Mouse (Mus musculus) lung, postnatal 0 days (tissue): Measurements from ENCODE around the gene Rora. TPM values are rescaled to one million over a fixed set of nuclear protein-coding genes. Genes with fewer than 3 reads are reported as not detected.

ENCODE experiments used
- ATAC-seq: fragments of 200-750 bp; cut with Nextera tagmentation; 2 replicates; pipeline ENCODE4 v1.8.0; 2017; ENCODE audit warnings: moderate library complexity
- DNase-seq: peaks from one replicate; pipeline ENCODE4 v3.0.0-alpha.2; 2016; ENCODE audit warnings: low spot score
- H3K27ac ChIP-seq: fragments of 300-500 bp; sonication (generic); 2 replicates; pipeline ENCODE4 v1.5.1; 2014; ENCODE audit warnings: antibody characterized with exemption, mild to moderate bottlenecking, low read length, mixed read lengths
- H3K27me3 ChIP-seq: fragments of 300-500 bp; sonication (generic); replicated peaks from 2 replicates; pipeline ENCODE4 v1.6.1; 2014; ENCODE audit warnings: low read length, mixed read lengths; ENCODE audit not compliant: insufficient read depth
- H3K36me3 ChIP-seq: fragments of 300-500 bp; sonication (generic); 2 replicates; pipeline ENCODE4 v1.6.1; 2014; ENCODE audit warnings: low read length, mixed read lengths; ENCODE audit not compliant: insufficient read depth
- H3K4me1 ChIP-seq: fragments of 300-500 bp; sonication (generic); 2 replicates; pipeline ENCODE4 v1.6.1; 2014; ENCODE audit warnings: antibody characterized with exemption, low read depth, low read length, mixed read lengths; ENCODE audit not compliant: insufficient read depth
- H3K4me2 ChIP-seq: fragments of 300-500 bp; sonication (generic); replicated peaks from 2 replicates; pipeline ENCODE4 v1.6.1; 2014; ENCODE audit warnings: low read depth, mild to moderate bottlenecking, low read length, moderate library complexity, mixed read lengths
- H3K4me3 ChIP-seq: fragments of 300-500 bp; sonication (generic); 2 replicates; pipeline ENCODE4 v1.5.1; 2014; ENCODE audit warnings: low read depth, low read length
- H3K9ac ChIP-seq: fragments of 300-500 bp; sonication (generic); replicated peaks from 2 replicates; pipeline ENCODE4 v1.6.1; 2014; ENCODE audit warnings: low read depth, mild to moderate bottlenecking
- H3K9me3 ChIP-seq: fragments of 300-500 bp; sonication (generic); 2 replicates; pipeline ENCODE4 v1.6.1; 2016; ENCODE audit warnings: low read length, mixed read lengths
- CTCF ChIP-seq: IDR thresholded peaks from 2 replicates; pipeline ENCODE4 v1.5.1; 2016; ENCODE audit warnings: antibody characterized with exemption, mild to moderate bottlenecking
- EP300 ChIP-seq: IDR thresholded peaks from 2 replicates; pipeline ENCODE4 v1.6.1; 2016; ENCODE audit warnings: antibody characterized with exemption, mild to moderate bottlenecking, control low read depth
- WGBS: fragments of 180-500 bp; shearing (Covaris S2); extraction: QIAGEN DNeasy Blood & Tissue Kit; methylation state at CpG from one replicate; pipeline ENCODE4 v1.1.7; 2014; 5-methylcytosine and 5-hydroxymethylcytosine counted together
- polyA plus RNA-seq: library from polyadenylated mRNA; unstranded; fragments of >200 nt; fragmentation: Nextera tagmentation; extraction: Ambion mirVana; gene quantifications from 2 replicates; pipeline ENCODE4 v1.2.1, GENCODE M21; 2015

The Rora gene
- polyA plus RNA-seq, 1 experiment from 2014 or later, result 18.8 TPM

GRCm38 (mm10) chr9:68899525-68900222, 246.1 kb downstream of the Rora start:
- no peaks in the 10 kb centered on the region for H3K36me3 ChIP-seq
- no peaks in the 10 kb centered on the region for H3K9me3 ChIP-seq
- no peaks in the 10 kb centered on the region for H3K4me1 ChIP-seq
- H3K4me3 ChIP-seq, result no peak overlapping the region
- 79% methylated on average over 5 of the region's 5 CpGs for WGBS
- H3K9ac ChIP-seq, result no peak overlapping the region
- DNase-seq (no peak), ATAC-seq (no peak)
- TF ChIP-seq EP300 (no peak), CTCF (peak; percentile 44)
- no peaks in the 10 kb centered on the region for H3K27me3 ChIP-seq
- no peak overlapping the region for H3K27ac ChIP-seq
- H3K4me2 ChIP-seq, result no peak overlapping the region

DNA sequence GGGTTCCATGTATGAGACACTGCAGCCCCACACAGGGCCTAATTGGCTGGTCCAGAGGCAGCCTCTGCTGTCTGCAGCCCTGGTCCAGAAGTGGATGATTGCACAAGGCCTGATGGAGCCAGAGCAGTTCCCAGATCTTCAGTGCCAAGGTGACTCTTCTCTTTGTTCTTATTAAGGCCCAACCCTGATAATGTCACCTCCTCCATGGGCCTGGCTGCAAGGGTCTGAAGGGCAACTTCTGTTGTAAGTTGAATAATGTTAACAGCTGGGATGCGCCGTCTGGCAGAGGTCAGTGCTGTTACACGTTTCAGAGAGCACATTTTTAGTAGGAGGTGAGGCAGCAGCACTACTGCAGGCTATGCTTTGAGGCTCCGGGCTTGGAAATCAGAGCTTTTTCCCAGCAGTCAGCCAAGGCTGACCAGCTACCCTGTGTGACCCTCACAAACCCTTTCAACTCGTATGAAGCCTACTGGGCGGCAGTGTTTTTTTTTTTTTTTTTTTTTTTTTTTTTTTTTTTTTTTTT, 252.8 kb downstream of the Rora start:
- no peaks in the 10 kb centered on the region for H3K27me3 ChIP-seq
- ATAC-seq, result no peak
- H3K9ac ChIP-seq, result no peak overlapping the region
- no peak overlapping the region for H3K4me3 ChIP-seq
- 66% methylated on average over 6 of the region's 6 CpGs for WGBS
- no peaks in the 10 kb centered on the region for H3K36me3 ChIP-seq
- no peak overlapping the region for H3K27ac ChIP-seq
- H3K4me2 ChIP-seq, result no peak overlapping the region
- no peak for DNase-seq
- H3K4me1 ChIP-seq, result no peaks in the 10 kb centered on the region
- TF ChIP-seq EP300, result no peak
- no peak for TF ChIP-seq CTCF
- no peaks in the 10 kb centered on the region for H3K9me3 ChIP-seq

- 42% methylated on average over 8 of the region's 8 CpGs for WGBS
- no peak overlapping the region for H3K4me3 ChIP-seq
- peak; percentile 42 for DNase-seq
- no peak overlapping the region for H3K27ac ChIP-seq
- H3K36me3 ChIP-seq, result no peaks in the 10 kb centered on the region
- H3K4me1 ChIP-seq, result no peaks in the 10 kb centered on the region
- no peaks in the 10 kb centered on the region for H3K9me3 ChIP-seq
- ATAC-seq, result peak; percentile 80
- no peak overlapping the region for H3K4me2 ChIP-seq
- TF ChIP-seq EP300 (0 out of 2 replicates have a peak, but pooled peaks have one; percentile 52), CTCF (no peak)
- H3K9ac ChIP-seq, result no peak overlapping the region
- no peaks in the 10 kb centered on the region for H3K27me3 ChIP-seq
Measured at GRCm38 (mm10) chr9:68912483-68913151, 259.0 kb downstream of the Rora start.

DNA sequence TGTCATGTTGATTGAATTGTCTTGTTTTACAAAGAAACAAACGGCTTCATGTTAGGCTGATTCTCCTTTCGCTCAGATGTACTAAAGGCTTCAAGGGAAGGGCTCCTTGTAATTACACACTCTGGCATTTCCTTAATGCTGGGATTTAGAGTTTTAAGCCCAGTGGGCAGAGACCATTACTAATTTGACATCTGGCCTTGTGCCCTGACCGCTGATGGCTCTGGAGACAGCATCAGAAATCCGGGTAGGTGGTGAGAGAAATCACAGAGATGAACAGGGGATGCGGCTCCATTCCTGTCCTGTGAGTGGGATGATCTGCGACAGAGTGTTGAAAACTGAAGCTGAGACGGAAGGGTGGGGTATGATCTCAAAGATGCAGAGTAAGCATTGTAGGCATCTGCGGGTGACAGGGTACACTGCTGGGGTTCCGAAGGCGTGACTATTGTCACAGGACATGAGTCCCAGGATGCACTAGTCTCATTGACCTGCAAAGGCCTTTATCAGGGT, 259.7 kb downstream of the Rora start:
- Histone ChIP-seq H3K4me1 (no peaks in the 10 kb centered on the region), H3K9me3 (no peaks in the 10 kb centered on the region), H3K27me3 (no peaks in the 10 kb centered on the region), H3K4me2 (no peak overlapping the region), H3K4me3 (no peak overlapping the region), H3K27ac (no peak overlapping the region), H3K9ac (no peak overlapping the region), H3K36me3 (no peaks in the 10 kb centered on the region)
- ATAC-seq, result no peak
- 79% methylated on average over 10 of the region's 10 CpGs for WGBS
- TF ChIP-seq CTCF (no peak), EP300 (no peak)
- DNase-seq, result no peak

DNA sequence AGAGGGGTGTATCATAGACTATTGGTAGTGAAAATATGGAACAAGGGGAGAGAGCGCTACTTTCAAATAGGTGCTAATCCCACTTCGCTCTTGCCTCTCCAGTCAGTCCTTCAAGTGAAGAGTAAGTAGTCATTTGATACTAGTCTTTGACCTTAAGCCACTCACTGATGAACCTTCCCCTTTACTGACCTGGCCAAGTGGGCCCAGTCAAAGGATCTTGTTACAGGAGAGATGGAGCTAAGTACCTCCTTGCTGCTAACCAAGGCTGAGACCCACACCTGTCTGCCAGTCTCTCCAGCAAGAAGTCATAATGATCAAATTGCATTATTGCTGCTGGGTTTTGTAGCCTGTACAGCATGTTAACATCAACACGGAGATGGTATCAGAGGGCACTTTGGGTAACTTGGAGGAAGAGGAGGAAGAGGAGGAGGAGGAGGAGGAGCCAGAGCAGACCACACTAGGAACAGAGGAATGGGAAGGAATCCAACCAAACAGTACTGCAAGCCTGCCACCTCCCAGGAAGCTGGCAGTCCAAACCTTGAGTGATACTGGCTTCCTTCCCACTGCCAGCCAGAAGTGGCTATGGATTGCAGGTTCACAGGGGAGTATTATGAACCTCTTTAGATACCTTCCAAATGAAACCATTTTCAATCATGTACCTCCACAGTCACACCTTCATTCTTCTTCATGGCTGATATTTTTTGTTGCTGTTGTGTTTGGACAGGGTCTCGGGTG, 261.1 kb downstream of the Rora start:
- H3K9me3 ChIP-seq, result no peaks in the 10 kb centered on the region
- no peak overlapping the region for H3K4me2 ChIP-seq
- ATAC-seq, result no peak
- H3K4me3 ChIP-seq, result no peak overlapping the region
- DNase-seq, result peak; percentile 24
- H3K27ac ChIP-seq, result no peak overlapping the region
- TF ChIP-seq EP300 (no peak), CTCF (no peak)
- H3K27me3 ChIP-seq, result no peaks in the 10 kb centered on the region
- 62% methylated on average over 4 of the region's 4 CpGs for WGBS
- no peaks in the 10 kb centered on the region for H3K4me1 ChIP-seq
- H3K36me3 ChIP-seq, result no peaks in the 10 kb centered on the region
- H3K9ac ChIP-seq, result no peak overlapping the region

GRCm38 (mm10) chr9:68916741-68917140, 263.2 kb downstream of the Rora start:
- no peak overlapping the region for H3K4me3 ChIP-seq
- TF ChIP-seq CTCF, result no peak
- no peak for TF ChIP-seq EP300
- ATAC-seq, result no peak
- H3K4me1 ChIP-seq, result no peaks in the 10 kb centered on the region
- H3K4me2 ChIP-seq, result no peak overlapping the region
- no peaks in the 10 kb centered on the region for H3K36me3 ChIP-seq
- no peak for DNase-seq
- H3K9me3 ChIP-seq, result no peaks in the 10 kb centered on the region
- H3K9ac ChIP-seq, result no peak overlapping the region
- 78% methylated on average over 1 of the region's 1 CpGs for WGBS
- H3K27ac ChIP-seq, result no peak overlapping the region
- H3K27me3 ChIP-seq, result no peaks in the 10 kb centered on the region
